Comparison of ENCODE assay signal across 8 mouse cellular contexts in the genomic region with DNA sequence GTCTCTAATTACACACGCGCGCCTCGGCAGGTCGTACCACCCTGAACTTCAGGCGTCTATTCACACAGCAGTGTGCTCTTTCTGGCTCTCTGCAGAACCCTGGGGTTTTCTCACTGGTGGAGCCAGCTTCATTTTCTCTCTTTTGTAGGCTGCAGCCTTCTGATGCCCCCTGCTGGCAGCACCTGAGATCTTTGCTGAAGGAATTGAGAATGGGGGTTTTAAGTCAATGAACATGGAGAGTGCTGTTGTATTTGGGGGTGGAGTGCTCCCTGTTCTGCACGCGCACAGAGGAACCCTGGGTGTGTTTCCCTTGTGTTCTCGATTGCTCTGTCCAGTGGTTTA. TPM values are rescaled to one million over a fixed set of nuclear protein-coding genes. Genes with fewer than 3 reads are reported as not detected.
DNase-seq lines count a peak whose midpoint lies in the region; ATAC-seq and TF ChIP-seq lines count a peak whose summit lies in the region.

No protein-coding gene starts in this region.

- peaks cover 0 to 5% of the 10 kb centered on the region in 2 experiments; a peak in 2 of 4 replicates for H3K36me3 ChIP-seq in MEL (ENCODE audit: control insufficient read depth in 1 of 2, insufficient read depth in 2 of 2, low read length in 2 of 2)
- no peaks in the 10 kb centered on the region for H3K36me3 ChIP-seq in hindbrain, embryonic 11.5 days (ENCODE audit: control insufficient read depth, insufficient read depth, low read length)

- TF ChIP-seq EP300 in MEL (IDR thresholded peaks at IDR 0.05; ENCODE audit: low read depth in 1 of 2, low read length in 2 of 2), result no peak

- H3K4me1 ChIP-seq in MEL (ENCODE audit: control insufficient read depth in 1 of 2, insufficient read depth in 2 of 2, low read length in 2 of 2), result peaks cover 0 to 8% of the 10 kb centered on the region in 2 experiments; a peak in 1 of 4 replicates
- H3K4me1 ChIP-seq in hindbrain, embryonic 11.5 days (replicated peaks; ENCODE audit: control insufficient read depth, insufficient read depth, low read length), result no peaks in the 10 kb centered on the region

- peak overlapping the region; percentile 49 for H3K9ac ChIP-seq in MEL (ENCODE audit: control insufficient read depth, low read depth, low read length, poor library complexity, severe bottlenecking)
- no peak overlapping the region for H3K9ac ChIP-seq in hindbrain, embryonic 11.5 days (ENCODE audit: low read depth, low read length)

- peak; percentile 68 to 96 (median 87) for TF ChIP-seq CTCF in MEL (IDR thresholded peaks at IDR 0.05 in 2 of 3, conservative IDR thresholded peaks at IDR 0.05 in 1 of 3; ENCODE audit: control insufficient read depth in 1 of 3, insufficient read depth in 1 of 3, low read depth in 2 of 3, low read length in 3 of 3, poor library complexity in 1 of 3, severe bottlenecking in 1 of 3)

- no peaks in the 10 kb centered on the region for H3K27me3 ChIP-seq in MEL (ENCODE audit: control insufficient read depth in 1 of 2, insufficient read depth in 2 of 2, low read length in 2 of 2)
- H3K27me3 ChIP-seq in hindbrain, embryonic 11.5 days (ENCODE audit: control insufficient read depth, insufficient read depth, low read length), result no peaks in the 10 kb centered on the region

- H3K27ac ChIP-seq in MEL (ENCODE audit: control insufficient read depth, low read depth, low read length), result no peak overlapping the region
- no peak overlapping the region for H3K27ac ChIP-seq in hindbrain, embryonic 11.5 days (ENCODE audit: low read depth, low read length)

- TF ChIP-seq RAD21 in MEL (IDR thresholded peaks at IDR 0.05; ENCODE audit: low read depth, low read length), result peak; percentile 95

- no peaks in the 10 kb centered on the region for H3K79me2 ChIP-seq in MEL (ENCODE audit: control insufficient read depth, insufficient read depth, low read length, poor library complexity)

- no peak overlapping the region; the same call in 1 of the 2 replicates for H3K4me2 ChIP-seq in hindbrain, embryonic 11.5 days (replicated peaks; ENCODE audit: low read depth, low read length)

- H3K4me3 ChIP-seq in MEL (ENCODE audit: control insufficient read depth in 1 of 2, insufficient read depth in 1 of 2, low read depth in 2 of 2, low read length in 2 of 2), result peak overlapping the region; percentile 44 to 48
- H3K4me3 ChIP-seq in hindbrain, embryonic 11.5 days (ENCODE audit: low read depth, low read length), result no peak overlapping the region

- no peaks in the 10 kb centered on the region for H3K9me3 ChIP-seq in MEL (replicated peaks; ENCODE audit: insufficient read depth, low read length)
- H3K9me3 ChIP-seq in hindbrain, embryonic 11.5 days (ENCODE audit: control insufficient read depth, low read length), result no peaks in the 10 kb centered on the region

- peak; percentile 92 for DNase-seq in MEL (ENCODE audit: low read depth, low spot score)
- peak; percentile 66 to 73 for DNase-seq in cerebellum, adult 18-20 months
- peak; percentile 27 to 91 for DNase-seq in frontal cortex, adult 2 months (ENCODE audit: extremely low spot score in 1 of 2, low spot score in 1 of 2)
- peak; percentile 89 for DNase-seq in hindbrain, embryonic 11.5 days (ENCODE audit: low spot score)
- DNase-seq in layer of hippocampus, postnatal 14 days (ENCODE audit: low spot score in 2 of 2), result peak; percentile 82 to 89
- peak; percentile 86 for DNase-seq in lung, postnatal 10 days
- DNase-seq in retina, postnatal 7 days (ENCODE audit: low read depth, low spot score), result peak; percentile 71
- peak; percentile 31 for DNase-seq in urinary bladder, adult 2 months (ENCODE audit: low spot score)

- no peak for ATAC-seq in hindbrain, embryonic 11.5 days (ENCODE audit: low FRiP score)

- WGBS in hindbrain, embryonic 11.5 days, result 3% methylated on average over 9 of the region's 9 CpGs

- no peak for TF ChIP-seq POLR2A in MEL (IDR thresholded peaks at IDR 0.05; ENCODE audit: control insufficient read depth in 1 of 2, insufficient read depth in 1 of 2, low read depth in 1 of 2, low read length in 2 of 2, poor library complexity in 1 of 2)

TF ChIP-seq in MEL, 35 proteins besides CTCF, POLR2A, EP300 and RAD21:
- TF ChIP-seq SMC3 (IDR thresholded peaks at IDR 0.05; ENCODE audit: low read depth, low read length) (peak; percentile 97), HCFC1 (IDR thresholded peaks at IDR 0.05; ENCODE audit: low read depth, low read length) (no peak), JUND (IDR thresholded peaks at IDR 0.05; ENCODE audit: low read depth, low read length) (0 out of 2 replicates have a peak, but pooled peaks have one; percentile 23), SIN3A (IDR thresholded peaks at IDR 0.05; ENCODE audit: low read length) (peak; percentile 64; the same call in 1 of the 2 replicates), ZC3H11A (IDR thresholded peaks at IDR 0.05; ENCODE audit: low read depth, low read length) (peak; percentile 85), MAZ (IDR thresholded peaks at IDR 0.05; ENCODE audit: low read depth, low read length) (peak; percentile 74; the same call in 1 of the 2 replicates), POLR2AphosphoS2 (IDR thresholded peaks at IDR 0.05; ENCODE audit: low read length) (no peak), MXI1 (IDR thresholded peaks at IDR 0.05; ENCODE audit: low read depth, low read length) (peak; percentile 54; the same call in 1 of the 2 replicates)
TF ChIP-seq in MEL: peak in this region for 6.

RNA-seq across cellular contexts. Expression of a gene that starts 21.2 kb away (rescaled TPM):
- not detected in 2 replicates for total RNA-seq in MEL (2012; rRNA removed)
- 1 to 10 TPM in 1 of 2 experiments, not detected in 1; 1.4 TPM for polyA plus RNA-seq in MEL (2012; ENCODE audit: insufficient read depth in 1 of 2, insufficient read length in 2 of 2, low read depth in 1 of 2, low replicate concordance in 2 of 2, missing spikeins in 1 of 2)
- polyA plus RNA-seq in frontal cortex, adult 2 months (2012; rRNA removed), result 0.06 TPM in 1 of 2 replicates, not detected in the other
- 0.08 TPM in 1 of 2 replicates, not detected in the other for polyA plus RNA-seq in hindbrain, embryonic 11.5 days (2014; fragmentation: Nextera tagmentation; extraction: Ambion mirVana)
- under 1 TPM; 0.07 to 0.85 TPM for total RNA-seq in layer of hippocampus, postnatal 14 days (2021)
- 0.06 and 0.07 TPM in 2 replicates for polyA plus RNA-seq in urinary bladder, adult 2 months (2012; rRNA removed)

Comparison
In these comparisons a context has a peak if more than half of its experiments do, and no peak if none do; other contexts are left out.
1. DNase-seq: peak in every context shown above with its lines; median percentile 92 in MEL; 89 in hindbrain, embryonic 11.5 days; 86 in lung, postnatal 10 days; 86 in layer of hippocampus, postnatal 14 days; 71 in retina, postnatal 7 days; 70 in cerebellum, adult 18-20 months; 59 in frontal cortex, adult 2 months; 31 in urinary bladder, adult 2 months.